Mouse (Mus musculus) bone marrow, adult 2 months (tissue): Measurements from ENCODE around the gene 1700024P04Rik.

Experiments used
- CTCF ChIP-seq: fragments of 200-500 bp; IDR thresholded peaks from 2 replicates; pipeline ENCODE4 v1.5.1; 2011; ENCODE audit warnings: low read length, control low read depth; ENCODE audit not compliant: control insufficient read depth, insufficient read depth
- POLR2A ChIP-seq: fragments of 200-500 bp; IDR thresholded peaks from 2 replicates; pipeline ENCODE4 v1.6.1; 2011; ENCODE audit warnings: low read depth, mild to moderate bottlenecking, control low read depth, low read length, borderline replicate concordance; ENCODE audit not compliant: control insufficient read depth

GRCm38 (mm10) chr13:98937108-98937507 is 47.3 kb downstream of the 1700024P04Rik start:
- TF ChIP-seq CTCF (no peak), POLR2A (no peak)
